Mouse (Mus musculus) liver, adult 2 months (tissue): ENCODE results near the gene Mansc1.

Source experiments
- CTCF ChIP-seq: fragments of 200-500 bp; IDR thresholded peaks from 2 replicates; pipeline ENCODE4 v1.5.1; 2011; ENCODE audit warnings: low read depth, low read length, control low read depth
- POLR2A ChIP-seq: fragments of 200-500 bp; IDR thresholded peaks from 2 replicates; pipeline ENCODE4 v1.6.1; 2011; ENCODE audit warnings: low read length, control low read depth; ENCODE audit not compliant: insufficient read depth; ENCODE audit errors: extremely low read depth

- no peak for TF ChIP-seq CTCF
- TF ChIP-seq POLR2A, result no peak
These were observed 6.9 kb upstream of the Mansc1 start, which contains the start of gene Borcs5 for GRCm38 (mm10) chr6:134639210-134639609.
